ENCODE assay signal across 19 mouse cellular contexts in genomic region chr11:4382321-4382720, GRCm38 (mm10). TPM values are rescaled to one million over a fixed set of nuclear protein-coding genes. Genes with fewer than 3 reads are reported as not detected.
"Had no signal": no experiment of that assay in that cellular context is flagged by ENCODE, and none has a peak within 500 bp of the region (broad histone marks: within the 10 kb centered on the region; RNA-seq: fewer than 3 reads in every experiment).

No protein-coding gene starts in this region.

- H3K9me3 ChIP-seq: megakaryocyte, embryonic 14.5 days; midbrain, embryonic 13.5 days; midbrain, embryonic 15.5 days; neural tube, embryonic 13.5 days; neural tube, embryonic 15.5 days had no signal

- H3K4me3 ChIP-seq: megakaryocyte, embryonic 14.5 days; midbrain, embryonic 13.5 days; midbrain, embryonic 15.5 days; myocyte; neural tube, embryonic 13.5 days; neural tube, embryonic 15.5 days had no signal

- H3K36me3 ChIP-seq: midbrain, embryonic 13.5 days; midbrain, embryonic 15.5 days; neural tube, embryonic 13.5 days; neural tube, embryonic 15.5 days had no signal

- H3K27me3 ChIP-seq: megakaryocyte, embryonic 14.5 days; midbrain, embryonic 13.5 days; midbrain, embryonic 15.5 days; neural tube, embryonic 13.5 days; neural tube, embryonic 15.5 days had no signal

- H3K27ac ChIP-seq: liver, embryonic 14.5 days; midbrain, embryonic 13.5 days; midbrain, embryonic 15.5 days; neural tube, embryonic 13.5 days; neural tube, embryonic 15.5 days had no signal

- DNase-seq: lung, adult 18-20 months; lung, embryonic 14.5 days; lung, postnatal 10 days; lung, postnatal 4 days; right cerebral cortex, postnatal 25 days; right cerebral cortex, postnatal 4 days; spleen, adult 18-20 months; thymus, adult 18-20 months; thymus, postnatal 14 days; thymus, postnatal 36 days had no signal

- ATAC-seq: midbrain, embryonic 13.5 days; midbrain, embryonic 15.5 days had no signal

- H3K4me1 ChIP-seq: midbrain, embryonic 13.5 days; midbrain, embryonic 15.5 days; neural tube, embryonic 13.5 days; neural tube, embryonic 15.5 days had no signal

RNA-seq across cellular contexts. Expression of gene Hormad2, which starts 58.6 kb away (rescaled TPM):
- total RNA-seq: midbrain, postnatal 0 days had no signal
- polyA plus RNA-seq: midbrain, embryonic 13.5 days; midbrain, embryonic 15.5 days; neural tube, embryonic 15.5 days; small intestine, adult 2 months had no signal
